8 mouse cellular contexts compared by ENCODE assay signal in genomic region chr17:6108175-6108574, GRCm38 (mm10). TPM values are rescaled to one million over a fixed set of nuclear protein-coding genes. Genes with fewer than 3 reads are reported as not detected.
DNase-seq lines count a peak whose midpoint lies in the region; ATAC-seq and TF ChIP-seq lines count a peak whose summit lies in the region.

No protein-coding gene starts in this region.

- 0 out of 2 replicates have a peak overlapping the region, but pooled peaks have one; percentile 4 for H3K9ac ChIP-seq in kidney, postnatal 0 days (ENCODE audit: low read depth, low read length)
- peak overlapping the region; percentile 98 for H3K9ac ChIP-seq in forebrain, embryonic 13.5 days
- H3K9ac ChIP-seq in intestine, embryonic 14.5 days (ENCODE audit: low read length): peak overlapping the region; percentile 87; the same call in 1 of the 2 replicates

- H3ac ChIP-seq in myocyte (ENCODE audit: control insufficient read depth, insufficient read length): peak overlapping the region; percentile 95

- DNase-seq in kidney, postnatal 0 days (ENCODE audit: low spot score): peak; percentile 17
- DNase-seq in kidney, adult 18-20 months: no peak
- no peak for DNase-seq in intestine, embryonic 14.5 days (ENCODE audit: low spot score)
- no peak for DNase-seq in adrenal gland, adult (ENCODE audit: inconsistent age in 2 of 2, low spot score in 1 of 2)
- DNase-seq in embryo, embryonic 11 days: no peak
- DNase-seq in cerebellum, postnatal 36 days: no peak

- H3K36me3 ChIP-seq in kidney, postnatal 0 days (ENCODE audit: insufficient read depth, low read length): no peaks in the 10 kb centered on the region
- H3K36me3 ChIP-seq in forebrain, embryonic 13.5 days (ENCODE audit: poor library complexity, severe bottlenecking): peaks cover 16% of the 10 kb centered on the region
- peaks cover 3% of the 10 kb centered on the region; the same call in 1 of the 2 replicates for H3K36me3 ChIP-seq in intestine, embryonic 14.5 days (ENCODE audit: control insufficient read depth, insufficient read depth, low read length)
- H3K36me3 ChIP-seq in myocyte (ENCODE audit: control insufficient read depth, insufficient read depth): peaks cover 11% of the 10 kb centered on the region

- H3K9me3 ChIP-seq in kidney, postnatal 0 days (replicated peaks; ENCODE audit: low read length): no peaks in the 10 kb centered on the region
- H3K9me3 ChIP-seq in forebrain, embryonic 13.5 days (replicated peaks): no peaks in the 10 kb centered on the region
- H3K9me3 ChIP-seq in intestine, embryonic 14.5 days (ENCODE audit: control insufficient read depth, low read length): no peaks in the 10 kb centered on the region

- no peak overlapping the region for H3K27ac ChIP-seq in kidney, postnatal 0 days
- no peak overlapping the region for H3K27ac ChIP-seq in forebrain, embryonic 13.5 days
- H3K27ac ChIP-seq in intestine, embryonic 14.5 days (ENCODE audit: low read depth): no peak overlapping the region

- no peak for TF ChIP-seq CTCF in kidney, postnatal 0 days (IDR thresholded peaks at IDR 0.05; ENCODE audit: low read depth)

- H3K4me1 ChIP-seq in kidney, postnatal 0 days (replicated peaks; ENCODE audit: insufficient read depth, low read length): 0 out of 2 replicates have a peak, but pooled peaks cover 7% of the 10 kb centered on the region
- H3K4me1 ChIP-seq in forebrain, embryonic 13.5 days: peaks cover 28% of the 10 kb centered on the region
- H3K4me1 ChIP-seq in intestine, embryonic 14.5 days (replicated peaks; ENCODE audit: control insufficient read depth, insufficient read depth, low read length): peaks cover 17% of the 10 kb centered on the region

- H3K27me3 ChIP-seq in kidney, postnatal 0 days (ENCODE audit: insufficient read depth, low read length): no peaks in the 10 kb centered on the region
- no peaks in the 10 kb centered on the region for H3K27me3 ChIP-seq in forebrain, embryonic 13.5 days
- H3K27me3 ChIP-seq in intestine, embryonic 14.5 days (replicated peaks; ENCODE audit: control insufficient read depth, insufficient read depth, low read length): 0 out of 2 replicates have a peak, but pooled peaks cover 3% of the 10 kb centered on the region
- no peaks in the 10 kb centered on the region for H3K27me3 ChIP-seq in myocyte (ENCODE audit: control insufficient read depth, insufficient read depth, insufficient read length)

- peaks cover 63% of the 10 kb centered on the region for H3K79me2 ChIP-seq in myocyte (ENCODE audit: control insufficient read depth, insufficient read depth)

- TF ChIP-seq POLR2A in myocyte (IDR thresholded peaks at IDR 0.05; ENCODE audit: insufficient read length, low read depth): no peak

- peak overlapping the region; percentile 62 for H3K4me3 ChIP-seq in kidney, postnatal 0 days (replicated peaks; ENCODE audit: low read depth, low read length)
- H3K4me3 ChIP-seq in forebrain, embryonic 13.5 days: peak overlapping the region; percentile 92
- H3K4me3 ChIP-seq in intestine, embryonic 14.5 days (ENCODE audit: low read depth, low read length): peak overlapping the region; percentile 77
- H3K4me3 ChIP-seq in myocyte: peak overlapping the region; percentile 90

- 35% methylated on average over 7 of the region's 7 CpGs for WGBS in kidney, postnatal 0 days
- WGBS in forebrain, embryonic 13.5 days: 54% methylated on average over 7 of the region's 7 CpGs
- WGBS in intestine, embryonic 14.5 days: 58% methylated on average over 7 of the region's 7 CpGs

- ATAC-seq in kidney, postnatal 0 days (replicated peaks; ENCODE audit: low FRiP score, low read depth): no peak
- ATAC-seq in forebrain, embryonic 13.5 days: no peak
- no peak for ATAC-seq in intestine, embryonic 14.5 days (replicated peaks; ENCODE audit: low FRiP score, low TSS enrichment, low read depth)

- peak overlapping the region; percentile 87 for H3K4me2 ChIP-seq in kidney, postnatal 0 days (ENCODE audit: low read length)
- peak overlapping the region; percentile 89 for H3K4me2 ChIP-seq in forebrain, embryonic 13.5 days
- H3K4me2 ChIP-seq in intestine, embryonic 14.5 days (ENCODE audit: low read length): peak overlapping the region; percentile 88
- peak overlapping the region; percentile 72 for H3K4me2 ChIP-seq in myocyte (ENCODE audit: low read depth)

TF ChIP-seq in myocyte, 11 proteins besides CTCF, POLR2A, EP300 and RAD21:
- TF ChIP-seq CEBPB (IDR thresholded peaks at IDR 0.05; ENCODE audit: insufficient read depth, poor library complexity, severe bottlenecking): no peak
- TF ChIP-seq E2F4 (IDR thresholded peaks at IDR 0.05; ENCODE audit: insufficient read depth): no peak
- no peak for TF ChIP-seq REST (IDR thresholded peaks at IDR 0.05; ENCODE audit: insufficient read depth, insufficient read length)
- TF ChIP-seq MYOG (IDR thresholded peaks at IDR 0.05; ENCODE audit: control insufficient read depth in 1 of 3, insufficient read depth in 1 of 3, insufficient read length in 2 of 3, low read depth in 2 of 3): no peak
- TF ChIP-seq SRF (IDR thresholded peaks at IDR 0.05; ENCODE audit: control insufficient read depth, insufficient read length, low read depth): no peak

RNA-seq across cellular contexts. Expression of gene Tulp4, which starts 1.9 kb away (rescaled TPM):
- polyA plus RNA-seq in kidney, postnatal 0 days (2015; fragmentation: Nextera tagmentation; extraction: Ambion mirVana): 43.8 and 57.3 TPM in 2 replicates
- 132 and 156 TPM in 2 replicates for polyA plus RNA-seq in forebrain, embryonic 13.5 days (2015; fragmentation: Nextera tagmentation; extraction: Ambion mirVana)
- polyA plus RNA-seq in intestine, embryonic 14.5 days (2014; fragmentation: Nextera tagmentation; extraction: Ambion mirVana): 83.6 and 86.3 TPM in 2 replicates
- polyA plus RNA-seq in myocyte (2012; fragmentation: generic; extraction: Trizol): 56.4 TPM

RNA-seq across cellular contexts. Expression of gene Gtf2h5, which starts 28.6 kb away (rescaled TPM):
- 188 TPM in 2 replicates for polyA plus RNA-seq in kidney, postnatal 0 days (2015; fragmentation: Nextera tagmentation; extraction: Ambion mirVana)
- 196 and 225 TPM in 2 replicates for polyA plus RNA-seq in forebrain, embryonic 13.5 days (2015; fragmentation: Nextera tagmentation; extraction: Ambion mirVana)
- 154 and 161 TPM in 2 replicates for polyA plus RNA-seq in intestine, embryonic 14.5 days (2014; fragmentation: Nextera tagmentation; extraction: Ambion mirVana)
- polyA plus RNA-seq in myocyte (2012; fragmentation: generic; extraction: Trizol): 72.8 TPM

RNA-seq across cellular contexts. Expression of gene Serac1, which starts 28.6 kb away (rescaled TPM):
- polyA plus RNA-seq in kidney, postnatal 0 days (2015; fragmentation: Nextera tagmentation; extraction: Ambion mirVana): 2.2 and 2.4 TPM in 2 replicates
- 10.9 and 12.6 TPM in 2 replicates for polyA plus RNA-seq in forebrain, embryonic 13.5 days (2015; fragmentation: Nextera tagmentation; extraction: Ambion mirVana)
- polyA plus RNA-seq in intestine, embryonic 14.5 days (2014; fragmentation: Nextera tagmentation; extraction: Ambion mirVana): 5.1 and 5.4 TPM in 2 replicates
- polyA plus RNA-seq in myocyte (2012; fragmentation: generic; extraction: Trizol): 3.5 TPM

Comparison
In these comparisons a context has a peak if more than half of its experiments do, and no peak if none do; other contexts are left out.
1. H3K9ac ChIP-seq: peak in every context shown above with its lines; median percentile 98 in forebrain, embryonic 13.5 days; 87 in intestine, embryonic 14.5 days; 4 in kidney, postnatal 0 days.